Mouse (Mus musculus) cerebellum, postnatal 10 days (tissue): Measurements from ENCODE around the gene Sspo.

ENCODE experiments used
- DNase-seq, 2 experiments: peaks; one replicate each; pipeline ENCODE4 v3.0.0; 2021; ENCODE audit warnings: mixed read lengths in 2 of 2

Sspo gene

GRCm38 (mm10) chr6:48447929-48448328 lies at the start of gene Sspo:
Gene Sspo, plus strand, starts transcription at chr6:48448229.
- DNase-seq: no peak

GRCm38 (mm10) chr6:48399906-48400305 lies 48.1 kb upstream of the Sspo start:
- DNase-seq: no peak

GRCm38 (mm10) chr6:48404071-48404470 lies 44.0 kb upstream of the Sspo start:
- DNase-seq: no peak

- no peak for DNase-seq
Observed at GRCm38 (mm10) chr6:48409726-48410343, 38.2 kb upstream of the Sspo start.

- DNase-seq: no peak
Observed at GRCm38 (mm10) chr6:48410551-48410950, 37.5 kb upstream of the Sspo start.

- no peak for DNase-seq
Observed at GRCm38 (mm10) chr6:48411193-48412092, 36.6 kb upstream of the Sspo start.

GRCm38 (mm10) chr6:48412147-48412546 lies 35.9 kb upstream of the Sspo start:
- DNase-seq: no peak

GRCm38 (mm10) chr6:48412662-48413061 lies 35.4 kb upstream of the Sspo start:
- no peak for DNase-seq

GRCm38 (mm10) chr6:48413081-48413480 lies 34.9 kb upstream of the Sspo start:
- DNase-seq: no peak

- no peak for DNase-seq
Observed at GRCm38 (mm10) chr6:48414886-48415285, 33.1 kb upstream of the Sspo start.

- DNase-seq: no peak
Observed at GRCm38 (mm10) chr6:48415636-48416035, 32.4 kb upstream of the Sspo start.

- no peak for DNase-seq
Observed at GRCm38 (mm10) chr6:48416486-48416885, 31.5 kb upstream of the Sspo start.

- DNase-seq: peak in 1 of 2 experiments; percentile 21
Observed at GRCm38 (mm10) chr6:48420647-48421046, 27.4 kb upstream of the Sspo start.

GRCm38 (mm10) chr6:48423336-48423735 lies 24.7 kb upstream of the Sspo start:
- DNase-seq: peak; percentile 67 to 73

GRCm38 (mm10) chr6:48424074-48424473 lies 24.0 kb upstream of the Sspo start:
- peak; percentile 37 to 53 for DNase-seq

GRCm38 (mm10) chr6:48426956-48427355 lies 21.1 kb upstream of the Sspo start:
- DNase-seq: no peak

GRCm38 (mm10) chr6:48428769-48429557 lies 19.1 kb upstream of the Sspo start:
- DNase-seq: no peak

GRCm38 (mm10) chr6:48430748-48431147 lies 17.3 kb upstream of the Sspo start:
- DNase-seq: peak in 1 of 2 experiments; percentile 42

GRCm38 (mm10) chr6:48432893-48433816 lies 14.9 kb upstream of the Sspo start:
- no peak for DNase-seq

- DNase-seq: no peak
Observed at GRCm38 (mm10) chr6:48434651-48435050, 13.4 kb upstream of the Sspo start.

- DNase-seq: no peak
Observed at GRCm38 (mm10) chr6:48435111-48435510, 12.9 kb upstream of the Sspo start.

- no peak for DNase-seq
Observed at GRCm38 (mm10) chr6:48435706-48436349, 12.2 kb upstream of the Sspo start.
